Mouse (Mus musculus): Measurements from ENCODE around the gene Olfr1202.

The Olfr1202 gene

GRCm38 (mm10) chr2:88814196-88814595 lies at the start of gene Olfr1202:
TSS of gene Olfr1202 (plus strand) at chr2:88814496.
- DNase-seq (ENCODE audit: low spot score): no peak

GRCm38 (mm10) chr2:88770388-88770787 lies 43.9 kb upstream of the Olfr1202 start, which contains the start of gene Olfr1200:
TSS of gene Olfr1200 (minus strand) at chr2:88770488.
- no peak for DNase-seq (ENCODE audit: low spot score)

DNA sequence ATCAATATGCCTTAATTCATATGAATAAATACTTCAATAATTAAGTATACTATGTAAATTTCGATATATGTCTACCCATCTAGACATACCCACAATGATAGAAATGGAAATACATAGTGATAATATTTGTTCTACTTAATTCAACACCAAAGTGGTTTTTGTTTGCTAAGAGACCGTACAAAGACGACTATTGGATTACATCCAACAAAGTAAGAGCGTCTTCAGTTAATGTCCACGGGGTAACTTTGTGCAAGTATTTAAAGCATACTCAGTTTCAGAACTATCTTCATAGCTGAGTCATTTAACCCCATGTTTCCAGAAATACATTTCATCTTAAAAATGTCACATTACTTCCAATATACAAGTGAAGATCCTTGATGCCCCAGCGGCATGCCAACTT lies 21.6 kb upstream of the Olfr1202 start, which contains the start of gene Olfr1201:
Gene Olfr1201 (plus strand): TSS at position 301 of the 400 bp plus-strand sequence.
- DNase-seq (ENCODE audit: low spot score): no peak

GRCm38 (mm10) chr2:88829437-88829836 lies 15.1 kb downstream of the Olfr1202 start, which contains the start of gene Olfr1205:
TSS of gene Olfr1205 (plus strand) at chr2:88829737.
- no peak for DNase-seq (ENCODE audit: low spot score)

DNA sequence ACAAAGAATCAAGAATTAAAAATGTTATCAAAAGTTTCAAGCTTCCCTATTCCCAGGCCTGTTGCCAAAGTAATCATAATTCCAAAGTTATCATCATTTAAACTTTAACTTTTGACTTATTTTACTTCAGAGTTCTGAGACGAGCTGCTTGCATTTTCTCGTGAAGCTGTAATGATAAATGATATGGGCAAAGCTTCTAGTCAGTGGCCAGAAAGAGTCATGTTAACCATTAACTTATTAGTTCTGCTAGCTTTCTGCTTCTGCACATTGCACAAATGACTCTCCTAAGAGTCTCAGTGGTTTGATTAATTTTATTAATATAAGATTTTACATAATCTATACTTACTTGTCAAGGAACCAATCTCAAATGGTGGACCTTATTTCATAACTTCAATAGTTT lies 24.2 kb downstream of the Olfr1202 start:
- no peak for DNase-seq (ENCODE audit: low spot score)

DNA sequence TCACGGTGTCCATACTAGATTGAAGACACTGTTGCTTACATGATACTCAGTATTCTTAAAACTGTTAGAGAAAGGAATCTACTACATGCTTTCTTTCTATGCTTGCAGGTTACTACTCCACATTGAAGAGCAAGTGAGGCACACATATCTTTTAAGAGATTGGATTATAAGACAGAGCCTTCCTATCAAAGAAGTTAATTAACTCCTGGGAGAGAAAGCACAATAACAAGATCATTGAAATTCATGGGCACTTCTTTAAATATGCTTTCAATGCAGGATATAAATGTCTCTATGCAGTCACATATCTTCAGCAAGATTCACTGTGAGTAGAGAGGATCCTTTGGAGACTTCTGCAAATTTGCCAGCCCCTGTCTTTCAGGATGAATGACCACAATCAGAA lies 34.7 kb downstream of the Olfr1202 start, which contains the start of gene Olfr1204:
Gene Olfr1204 (plus strand): TSS at position 301 of the 400 bp plus-strand sequence.
- no peak for DNase-seq (ENCODE audit: low spot score)

GRCm38 (mm10) chr2:88862931-88863330 lies 48.6 kb downstream of the Olfr1202 start, which contains the start of gene Olfr1206:
TSS of gene Olfr1206 (plus strand) at chr2:88863231.
- DNase-seq (ENCODE audit: low spot score): no peak
